8 mouse cellular contexts compared by ENCODE assay signal in genomic region chr9:66714022-66714515, GRCm38 (mm10). TPM values are rescaled to one million over a fixed set of nuclear protein-coding genes. Genes with fewer than 3 reads are reported as not detected.
DNase-seq lines count a peak whose midpoint lies in the region; ATAC-seq and TF ChIP-seq lines count a peak whose summit lies in the region.

No protein-coding gene starts in this region.

- no peaks in the 10 kb centered on the region for H3K9me3 ChIP-seq in forebrain, embryonic 16.5 days (ENCODE audit: control insufficient read depth, low read length)
- H3K9me3 ChIP-seq in limb, embryonic 14.5 days (ENCODE audit: control insufficient read depth, low read length): no peaks in the 10 kb centered on the region

- no peaks in the 10 kb centered on the region for H3K27me3 ChIP-seq in thymus, adult 2 months (ENCODE audit: control insufficient read depth, insufficient read depth, low read length)
- no peaks in the 10 kb centered on the region for H3K27me3 ChIP-seq in forebrain, embryonic 16.5 days (replicated peaks; ENCODE audit: control insufficient read depth, insufficient read depth, low read length)
- H3K27me3 ChIP-seq in limb, embryonic 14.5 days (ENCODE audit: control insufficient read depth, insufficient read depth, low read length): no peaks in the 10 kb centered on the region
- H3K27me3 ChIP-seq in splenic B cell, adult 2 months (ENCODE audit: control insufficient read depth, insufficient read depth, low read length, poor library complexity, severe bottlenecking): no peaks in the 10 kb centered on the region

- peak overlapping the region; percentile 66 for H3K4me2 ChIP-seq in forebrain, embryonic 16.5 days (ENCODE audit: low read length)
- H3K4me2 ChIP-seq in limb, embryonic 14.5 days (replicated peaks; ENCODE audit: low read depth, low read length, severe bottlenecking): peak overlapping the region; percentile 63

- DNase-seq in thymus, adult 2 months: peak; percentile 19
- DNase-seq in thymus, adult 18-20 months: no peak
- no peak for DNase-seq in limb, embryonic 14.5 days (ENCODE audit: low spot score)
- peak; percentile 15 for DNase-seq in splenic B cell, adult 2 months (ENCODE audit: low read depth, low spot score)
- no peak for DNase-seq in adrenal gland, postnatal 14 days
- DNase-seq in layer of hippocampus, adult 9-11 months: no peak
- no peak for DNase-seq in urinary bladder, adult 2 months (ENCODE audit: low spot score)

- peaks cover 12% of the 10 kb centered on the region for H3K4me1 ChIP-seq in thymus, adult 2 months (replicated peaks; ENCODE audit: control insufficient read depth, insufficient read depth, low read length)
- H3K4me1 ChIP-seq in forebrain, embryonic 16.5 days (replicated peaks; ENCODE audit: control insufficient read depth, insufficient read depth, low read length): peaks cover 31% of the 10 kb centered on the region
- H3K4me1 ChIP-seq in limb, embryonic 14.5 days (ENCODE audit: control insufficient read depth, insufficient read depth, low read length): peaks cover 25% of the 10 kb centered on the region

- no peak for TF ChIP-seq CTCF in thymus, adult 2 months (IDR thresholded peaks at IDR 0.05; ENCODE audit: borderline replicate concordance, control insufficient read depth, extremely low read depth, insufficient read depth, low read length, poor library complexity)

- WGBS in thymus, adult 2 months: 6% methylated on average over 12 of the region's 12 CpGs
- WGBS in forebrain, embryonic 16.5 days: 9% methylated on average over 12 of the region's 12 CpGs
- WGBS in limb, embryonic 14.5 days: 16% methylated on average over 12 of the region's 12 CpGs

- H3K27ac ChIP-seq in thymus, adult 2 months (ENCODE audit: control insufficient read depth, insufficient read depth, low read length): no peak overlapping the region
- H3K27ac ChIP-seq in forebrain, embryonic 16.5 days (ENCODE audit: low read length): no peak overlapping the region
- H3K27ac ChIP-seq in limb, embryonic 14.5 days (replicated peaks; ENCODE audit: low read depth, low read length): no peak overlapping the region

- H3K9ac ChIP-seq in forebrain, embryonic 16.5 days (replicated peaks; ENCODE audit: low read depth, low read length): no peak overlapping the region; the same call in 1 of the 2 replicates
- H3K9ac ChIP-seq in limb, embryonic 14.5 days (ENCODE audit: low read depth, low read length, severe bottlenecking): peak overlapping the region; percentile 53

- H3K36me3 ChIP-seq in thymus, adult 2 months (ENCODE audit: control insufficient read depth, insufficient read depth, low read length): no peaks in the 10 kb centered on the region
- no peaks in the 10 kb centered on the region for H3K36me3 ChIP-seq in forebrain, embryonic 16.5 days (ENCODE audit: control insufficient read depth, insufficient read depth)
- H3K36me3 ChIP-seq in limb, embryonic 14.5 days (ENCODE audit: control insufficient read depth, insufficient read depth, low read length): no peaks in the 10 kb centered on the region
- H3K36me3 ChIP-seq in splenic B cell, adult 2 months (ENCODE audit: control insufficient read depth, insufficient read depth, low read length, poor library complexity, severe bottlenecking): no peaks in the 10 kb centered on the region

- no peak for ATAC-seq in forebrain, embryonic 16.5 days
- no peak for ATAC-seq in limb, embryonic 14.5 days (ENCODE audit: low FRiP score, low read depth)

- H3K4me3 ChIP-seq in thymus, adult 2 months (ENCODE audit: control insufficient read depth, insufficient read depth, low read length): peak overlapping the region; percentile 1; the same call in 1 of the 2 replicates
- peak overlapping the region; percentile 43 for H3K4me3 ChIP-seq in forebrain, embryonic 16.5 days (replicated peaks; ENCODE audit: low read length)
- peak overlapping the region; percentile 41 for H3K4me3 ChIP-seq in limb, embryonic 14.5 days (replicated peaks; ENCODE audit: low read length)

- no peak for TF ChIP-seq POLR2A in thymus, adult 2 months (IDR thresholded peaks at IDR 0.05; ENCODE audit: control insufficient read depth, extremely low read depth, insufficient read depth, low read length, poor library complexity)
- no peak for TF ChIP-seq POLR2A in limb, embryonic 14.5 days (IDR thresholded peaks at IDR 0.05; ENCODE audit: borderline replicate concordance, extremely low read depth, insufficient read depth, insufficient read length)

RNA-seq across cellular contexts. Expression of gene Car12, which starts 0.6 kb away (rescaled TPM):
- polyA plus RNA-seq in thymus, adult 2 months (2012; rRNA removed): 4.9 and 5.7 TPM in 2 replicates
- polyA plus RNA-seq in forebrain, embryonic 16.5 days (2015; fragmentation: Nextera tagmentation; extraction: Ambion mirVana): 3.3 and 4.4 TPM in 2 replicates
- 36.5 and 40.0 TPM in 2 replicates for polyA plus RNA-seq in limb, embryonic 14.5 days (2012; rRNA removed)
- polyA plus RNA-seq in limb, embryonic 14.5 days (2014; fragmentation: Nextera tagmentation; extraction: Ambion mirVana): 15.8 and 17.8 TPM in 2 replicates
- 0.33 and 0.49 TPM in 2 replicates for total RNA-seq in adrenal gland, postnatal 14 days (2021)
- polyA plus RNA-seq in urinary bladder, adult 2 months (2012; rRNA removed): 1.0 TPM in 2 replicates

Comparison
In these comparisons a context has a peak if more than half of its experiments do, and no peak if none do; other contexts are left out.
1. DNase-seq: peak in thymus, adult 2 months (single experiment) and splenic B cell, adult 2 months (single experiment); none in thymus, adult 18-20 months (0 of 2), limb, embryonic 14.5 days (single experiment), adrenal gland, postnatal 14 days (single experiment), layer of hippocampus, adult 9-11 months (single experiment) and urinary bladder, adult 2 months (single experiment).
2. Peak in every context shown above with its lines, with median percentiles within 50 percentile points of each other: H3K4me3 ChIP-seq.